Mouse (Mus musculus) heart, adult 18-20 months (tissue): ENCODE results near the gene Slc18b1. TPM values are rescaled to one million over a fixed set of nuclear protein-coding genes. Genes with fewer than 3 reads are reported as not detected.

Experiments used
- DNase-seq, 2 experiments: peaks; one replicate each; pipeline ENCODE4 v3.0.0; 2021 to 2022; ENCODE audit warnings: mixed read lengths in 1 of 2
- total RNA-seq, 2 experiments: library from RNA; stranded (reverse); gene quantifications; 2 replicates each; pipeline ENCODE4 v1.2.3; 2021

The Slc18b1 gene
- total RNA-seq, 2 experiments from 2014 or later, result 7.9 TPM

- DNase-seq, result no peak
Observed at GRCm38 (mm10) chr10:23806201-23806600, 9.4 kb downstream of the Slc18b1 start.

GRCm38 (mm10) chr10:23811635-23812437 lies 15.1 kb downstream of the Slc18b1 start:
- peak; percentile 49 to 83 for DNase-seq

- DNase-seq, result no peak
Observed at GRCm38 (mm10) chr10:23812438-23812759, 15.6 kb downstream of the Slc18b1 start.

DNA sequence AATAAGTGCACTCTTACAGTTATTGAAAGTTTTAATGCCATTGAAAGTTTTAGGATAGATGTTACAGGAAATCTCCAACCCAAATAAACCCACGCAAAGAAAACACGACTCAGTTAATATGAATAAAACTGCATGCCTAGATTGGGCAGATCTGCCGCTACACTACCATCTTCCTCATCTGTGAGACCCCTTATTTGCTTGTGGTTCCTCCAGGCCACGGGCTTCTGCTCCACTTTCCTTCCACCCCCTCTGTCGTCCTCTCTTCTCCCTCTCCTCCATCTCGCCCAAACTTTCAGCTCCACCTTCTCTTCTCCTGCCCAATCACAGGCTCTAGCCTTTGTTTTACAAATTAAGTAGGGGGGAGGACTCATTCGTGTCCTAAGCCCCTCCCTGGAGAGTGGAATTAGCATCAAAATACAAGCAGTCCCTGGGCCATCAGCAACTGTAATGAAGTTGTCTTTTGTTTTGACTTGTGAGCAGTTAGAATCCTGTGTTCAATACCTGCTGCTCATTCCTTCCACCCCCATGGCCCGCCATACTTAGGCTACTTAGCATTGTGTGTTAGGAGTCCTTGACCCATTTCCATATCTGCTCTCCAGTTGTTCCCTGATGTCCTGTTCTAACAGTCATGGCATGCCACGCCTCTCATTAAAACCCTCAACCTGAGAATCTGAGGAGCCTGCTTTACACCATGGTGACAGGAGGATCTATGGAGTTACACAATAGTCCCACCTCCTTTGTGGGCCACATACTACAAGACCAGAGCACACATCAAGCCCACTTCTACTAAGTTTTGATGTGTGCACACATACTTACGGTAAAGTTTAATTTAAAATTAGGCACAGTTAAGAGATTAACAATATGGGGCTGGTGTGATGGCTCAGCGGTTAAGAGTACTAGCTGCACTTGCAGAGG lies 16.3 kb downstream of the Slc18b1 start:
- no peak for DNase-seq

DNA sequence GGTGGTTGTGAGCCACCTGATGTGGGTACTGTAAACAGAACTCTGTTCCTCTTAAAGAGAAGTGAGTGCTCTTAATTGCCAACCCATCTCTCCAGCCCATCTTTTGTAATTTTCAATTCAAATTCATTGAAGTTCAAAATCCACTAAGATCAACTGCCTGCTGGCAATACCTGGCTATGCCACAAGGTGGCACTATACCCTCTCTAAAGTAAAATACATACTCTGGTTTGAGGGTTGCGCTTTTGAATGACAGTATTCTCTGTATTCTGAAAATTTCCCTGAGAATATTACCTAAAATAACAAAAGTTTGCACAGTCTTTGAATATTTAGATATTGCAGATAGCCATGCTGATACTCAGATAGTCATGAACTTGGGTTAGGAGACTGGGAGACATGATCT lies 18.4 kb downstream of the Slc18b1 start:
- peak; percentile 37 to 87 for DNase-seq

- DNase-seq, result no peak
Observed at GRCm38 (mm10) chr10:23816241-23816640, 19.5 kb downstream of the Slc18b1 start.

GRCm38 (mm10) chr10:23826516-23826915 lies 29.7 kb downstream of the Slc18b1 start:
- DNase-seq, result no peak

DNA sequence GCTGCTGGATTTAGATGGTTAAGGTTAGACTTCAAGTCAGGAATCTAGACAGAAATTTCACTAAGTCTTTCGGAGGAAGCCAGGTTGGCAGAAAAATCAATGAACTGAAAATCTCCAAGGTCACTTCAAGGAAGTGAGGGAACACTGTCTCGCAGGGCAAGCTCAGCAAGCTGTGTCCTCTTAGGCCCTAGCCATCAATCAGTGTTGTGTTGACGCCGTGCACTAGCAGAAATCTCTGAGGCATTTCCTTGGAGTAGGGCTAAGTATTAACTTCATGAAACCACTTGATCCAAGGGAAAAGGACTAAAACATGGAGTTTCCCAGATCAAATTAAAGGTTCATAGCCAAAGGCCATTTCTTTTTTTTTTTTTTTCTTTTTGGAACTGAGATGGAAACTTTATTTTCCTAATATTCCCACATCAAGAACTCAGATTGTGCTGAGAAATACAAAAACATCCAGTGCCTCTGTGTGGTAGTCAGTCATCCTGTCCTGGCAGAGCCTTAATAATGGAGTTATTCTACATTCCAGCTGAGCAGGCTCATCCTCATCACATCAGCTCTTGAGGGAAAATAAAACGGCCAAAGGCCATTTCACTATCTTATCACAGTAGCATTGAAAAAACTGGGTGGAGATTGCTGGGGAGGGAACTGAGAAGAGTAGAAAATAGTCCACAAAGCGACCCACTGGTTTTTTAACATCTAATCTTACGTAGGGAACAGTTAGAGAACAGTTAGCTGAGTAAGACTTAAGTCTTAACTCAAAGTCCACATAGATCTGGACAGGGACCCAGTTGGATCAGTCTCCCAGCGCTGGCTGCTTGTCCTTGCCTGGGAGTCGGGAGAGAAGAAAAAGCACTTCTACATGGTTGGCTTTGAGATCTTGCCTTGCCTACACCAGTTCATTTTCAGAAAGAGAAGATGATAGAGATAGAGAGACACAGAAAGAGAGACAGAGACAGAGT lies 39.5 kb downstream of the Slc18b1 start:
- DNase-seq, result peak; percentile 18 to 21

DNA sequence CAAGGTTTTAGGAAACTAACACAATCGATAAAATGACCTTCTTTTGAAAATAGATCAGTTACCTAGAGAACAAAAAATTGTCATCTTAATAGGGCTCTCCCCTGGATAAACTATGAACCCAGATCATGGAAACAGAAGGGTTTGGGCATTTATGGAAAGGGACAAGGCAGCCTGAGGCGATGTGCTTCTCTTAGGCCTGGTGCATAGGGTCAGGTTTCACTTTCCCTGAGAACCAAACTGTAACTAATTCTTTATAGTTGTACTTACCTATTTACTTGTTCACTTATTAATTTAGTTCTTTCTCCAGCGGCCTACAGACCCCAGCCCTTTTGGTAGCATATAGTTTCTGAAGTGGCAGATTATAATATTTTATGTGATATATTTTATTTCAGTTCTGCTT lies 40.3 kb downstream of the Slc18b1 start:
- DNase-seq, result no peak

DNA sequence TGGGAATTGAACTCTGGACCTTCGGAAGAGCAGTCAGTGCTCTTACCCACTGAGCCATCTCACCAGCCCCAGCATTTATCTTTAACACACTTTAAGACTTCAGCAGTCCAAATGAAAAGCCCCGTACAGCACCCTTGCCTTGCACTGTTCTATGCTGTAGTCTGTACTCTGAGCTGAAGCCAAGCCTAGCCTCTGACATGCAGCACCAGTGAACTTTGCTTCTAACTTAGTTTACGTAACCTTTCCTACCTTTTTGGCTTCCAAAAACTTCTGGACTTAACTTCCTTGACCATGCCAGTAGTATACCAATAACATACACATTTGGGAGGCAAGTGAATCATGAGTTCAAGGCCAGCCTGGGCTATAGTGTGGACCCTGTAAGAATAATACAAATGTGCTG lies 42.1 kb downstream of the Slc18b1 start:
- DNase-seq, result no peak

DNA sequence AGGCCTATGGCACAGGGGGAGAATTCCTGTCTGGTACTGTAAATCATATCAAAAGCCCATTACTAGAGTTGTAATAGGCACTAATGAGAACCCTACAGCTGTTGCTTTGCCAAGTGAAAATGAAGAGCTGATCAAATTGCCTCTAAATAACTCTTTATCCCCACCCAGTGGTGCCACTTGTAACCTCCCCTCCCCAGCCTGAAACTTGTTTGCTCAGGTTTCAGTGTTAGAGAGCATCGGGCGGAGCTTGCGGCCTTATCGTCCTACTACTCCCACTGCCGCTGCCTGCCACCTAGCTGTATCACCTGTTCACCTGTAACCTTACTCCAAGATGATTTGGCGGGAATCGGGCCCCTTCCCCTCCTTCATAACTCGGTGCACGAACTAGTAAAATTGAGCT lies 42.6 kb downstream of the Slc18b1 start:
- DNase-seq, result no peak

DNA sequence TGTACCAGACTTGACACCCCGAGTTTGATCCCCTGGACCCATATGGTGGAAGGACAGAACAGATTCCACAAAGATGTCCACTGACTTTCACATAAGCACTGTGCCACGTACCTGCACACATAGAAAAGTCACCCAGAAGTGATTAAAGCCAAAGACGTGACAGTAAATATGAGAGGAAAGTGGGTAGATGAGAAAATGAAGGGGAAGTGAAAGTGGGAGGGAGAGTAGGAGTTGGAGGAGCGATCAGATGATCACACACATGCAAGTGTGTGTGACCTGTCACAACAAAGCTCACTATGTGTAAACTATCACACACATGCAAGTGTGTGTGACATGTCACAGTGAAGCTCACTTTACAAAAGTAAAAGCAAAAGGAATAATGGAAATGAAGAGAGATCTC lies 43.7 kb downstream of the Slc18b1 start:
- no peak for DNase-seq

GRCm38 (mm10) chr10:23851228-23851912 lies 54.6 kb downstream of the Slc18b1 start, which contains the start of gene Vnn3:
Vnn3 (plus strand) TSS chr10:23851462.
- DNase-seq, result peak in 1 of 2 experiments; percentile 15

- no peak for DNase-seq
Observed at GRCm38 (mm10) chr10:23852096-23852495, 55.3 kb downstream of the Slc18b1 start.

DNA sequence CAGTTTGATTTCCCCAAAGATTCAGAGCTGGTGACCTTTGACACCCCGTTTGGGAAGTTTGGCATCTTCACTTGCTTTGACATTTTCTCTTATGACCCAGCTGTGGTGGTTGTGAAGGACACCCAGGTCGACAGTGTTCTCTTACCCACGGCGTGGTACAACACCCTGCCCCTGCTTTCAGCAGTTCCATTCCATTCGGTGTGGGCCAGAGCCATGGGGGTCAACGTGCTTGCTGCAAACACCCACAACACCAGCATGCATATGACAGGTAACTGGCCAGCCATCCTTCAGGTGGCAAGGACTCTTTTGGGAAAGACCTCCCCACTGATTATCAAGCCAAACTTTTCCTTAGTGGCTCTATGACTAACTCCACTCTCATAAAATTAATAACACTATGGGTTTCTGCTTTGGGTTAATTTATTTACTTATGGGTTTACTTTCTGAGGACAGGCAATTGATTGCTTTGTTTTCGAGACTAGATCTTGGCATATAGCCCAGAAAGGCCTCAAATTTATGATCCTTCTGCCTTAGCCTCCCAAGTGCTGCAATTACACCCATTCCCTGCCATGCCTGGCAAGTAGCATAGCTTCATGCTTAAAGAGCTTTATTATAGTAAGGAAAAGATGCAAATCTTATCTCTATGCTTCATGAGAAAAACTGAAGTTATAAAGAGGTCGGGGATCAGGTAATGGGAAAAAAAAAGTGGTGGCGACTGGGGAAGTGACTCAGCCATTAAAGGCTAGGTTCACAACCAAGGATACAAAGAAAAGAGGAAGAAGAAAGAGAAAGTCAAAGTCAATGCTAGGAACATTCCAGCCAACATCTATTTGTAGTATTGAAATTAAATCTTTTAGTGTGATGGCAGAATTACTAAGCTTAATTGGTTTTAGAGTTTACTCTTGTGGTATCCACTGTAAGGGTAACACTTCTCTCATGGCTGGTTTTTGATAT lies 67.9 kb downstream of the Slc18b1 start:
- DNase-seq, result no peak

Other genes starting within 250 kb of the Slc18b1 start
- gene Rps12, start 9.7 kb upstream of the Slc18b1 start, total RNA-seq, result 100 to 1,000 TPM; 227 to 240 TPM
- gene Vnn3, start 54.5 kb downstream of the Slc18b1 start, total RNA-seq, result under 1 TPM; 0.20 to 0.31 TPM
- gene Vnn1, start 97.7 kb downstream of the Slc18b1 start, total RNA-seq, result under 1 TPM; 0.35 to 0.64 TPM
- gene Taar1, start 123.4 kb downstream of the Slc18b1 start, total RNA-seq, result not detected
- gene Taar2, start 141.6 kb downstream of the Slc18b1 start, total RNA-seq, result not detected
- not detected for gene Taar3, start 152.6 kb downstream of the Slc18b1 start, total RNA-seq
- not detected for gene Taar4, start 163.5 kb downstream of the Slc18b1 start, total RNA-seq
- not detected for gene Taar5, start 173.7 kb downstream of the Slc18b1 start, total RNA-seq
- gene Taar6, start 188.7 kb downstream of the Slc18b1 start, total RNA-seq, result not detected
- gene Taar7a, start 196.5 kb downstream of the Slc18b1 start, total RNA-seq, result not detected
- not detected for gene Taar7b, start 203.0 kb downstream of the Slc18b1 start, total RNA-seq
- not detected for gene Taar7d, start 230.2 kb downstream of the Slc18b1 start, total RNA-seq
- gene Taar7e, start 240.6 kb downstream of the Slc18b1 start, total RNA-seq, result not detected